Mouse (Mus musculus) erythroblast, embryonic 14.5 days (primary cell): Measurements from ENCODE around the gene Synpr.

Experiments used
- GATA1 ChIP-seq: IDR thresholded peaks from 2 replicates; pipeline ENCODE4 v1.6.1; 2012; ENCODE audit warnings: low read length, inconsistent platforms, mixed read lengths
- TAL1 ChIP-seq: IDR thresholded peaks from 3 replicates; pipeline ENCODE4 v1.6.1; 2012; ENCODE audit warnings: low read length, inconsistent platforms, mixed read lengths

GRCm38 (mm10) chr14:13262406-13262805, 22.2 kb upstream of the Synpr start:
- no peak for TF ChIP-seq GATA1
- TF ChIP-seq TAL1 = no peak
